ENCODE assay signal across 24 mouse cellular contexts in the genomic region with DNA sequence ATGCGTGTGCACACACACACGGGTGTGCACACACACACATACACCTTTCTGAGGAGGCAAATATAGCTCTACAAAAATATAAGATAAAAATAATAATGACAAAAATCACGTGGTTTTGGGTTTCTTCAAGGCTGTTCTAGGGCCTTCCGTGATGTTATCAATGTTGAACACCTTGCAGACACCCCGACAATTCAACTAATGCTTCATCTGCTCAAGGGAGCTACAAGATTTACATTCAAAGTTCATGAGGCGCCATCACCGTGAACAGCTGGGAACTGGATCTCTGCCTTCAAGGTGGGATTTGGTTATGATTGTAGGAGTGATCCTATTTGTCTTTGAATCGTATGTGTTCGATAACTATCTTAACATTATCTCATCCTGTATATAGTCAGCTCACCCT.
A peak's percentile ranks its signal among the peaks of the same experiment; 100 is the strongest.
DNase-seq lines count a peak whose midpoint lies in the region; ATAC-seq and TF ChIP-seq lines count a peak whose summit lies in the region.
"Had no signal": no experiment of that assay in that cellular context is flagged by ENCODE, and none has a peak within 500 bp of the region (broad histone marks: within the 10 kb centered on the region; RNA-seq: fewer than 3 reads in every experiment).

No protein-coding gene starts in this region.

- no peak for TF ChIP-seq CTCF in G1E (IDR thresholded peaks at IDR 0.05; ENCODE audit: low read depth, low read length)
- no peak for TF ChIP-seq CTCF in MEL (IDR thresholded peaks at IDR 0.05 in 2 of 3, conservative IDR thresholded peaks at IDR 0.05 in 1 of 3; ENCODE audit: control insufficient read depth in 1 of 3, insufficient read depth in 1 of 3, low read depth in 2 of 3, low read length in 3 of 3, poor library complexity in 1 of 3, severe bottlenecking in 1 of 3)

- no peak overlapping the region for H3K4me2 ChIP-seq in liver, embryonic 12.5 days
- no peak overlapping the region for H3K4me2 ChIP-seq in forebrain, embryonic 15.5 days (replicated peaks)

- TF ChIP-seq POLR2A in MEL (IDR thresholded peaks at IDR 0.05; ENCODE audit: control insufficient read depth in 1 of 2, insufficient read depth in 1 of 2, low read depth in 1 of 2, low read length in 2 of 2, poor library complexity in 1 of 2) = no peak

- H3K27ac ChIP-seq in MEL (ENCODE audit: control insufficient read depth, low read depth, low read length) = no peak overlapping the region
- H3K27ac ChIP-seq in liver, embryonic 12.5 days = no peak overlapping the region
- no peak overlapping the region for H3K27ac ChIP-seq in forebrain, embryonic 15.5 days (replicated peaks)

- H3K9me3 ChIP-seq in G1E (replicated peaks) (no peaks in the 10 kb centered on the region), MEL (replicated peaks; ENCODE audit: insufficient read depth, low read length) (no peaks in the 10 kb centered on the region)
- no peaks in the 10 kb centered on the region for H3K9me3 ChIP-seq in liver, embryonic 12.5 days (replicated peaks)
- no peaks in the 10 kb centered on the region for H3K9me3 ChIP-seq in forebrain, embryonic 15.5 days

- H3K4me1 ChIP-seq in G1E (ENCODE audit: insufficient read depth, low read depth, low read length) = peaks cover 20% of the 10 kb centered on the region
- no peaks in the 10 kb centered on the region for H3K4me1 ChIP-seq in MEL (ENCODE audit: control insufficient read depth in 1 of 2, insufficient read depth in 2 of 2, low read length in 2 of 2)
- no peaks in the 10 kb centered on the region for H3K4me1 ChIP-seq in liver, embryonic 12.5 days
- no peaks in the 10 kb centered on the region for H3K4me1 ChIP-seq in forebrain, embryonic 15.5 days

- peak; percentile 81 for ATAC-seq in G1E (ENCODE audit: extremely low read depth, insufficient number of reproducible peaks, low FRiP score, poor library complexity, severe bottlenecking)
- ATAC-seq in liver, embryonic 12.5 days = no peak
- no peak for ATAC-seq in forebrain, embryonic 15.5 days (replicated peaks)
- ATAC-seq: activated CD4-positive, CD25-positive, alpha-beta regulatory T cell, adult 4 months; CD4-positive, CD25-positive, alpha-beta regulatory T cell, adult 4 months; Patski had no signal

- H3K79me2 ChIP-seq in MEL (ENCODE audit: control insufficient read depth, insufficient read depth, low read length, poor library complexity) = no peaks in the 10 kb centered on the region

- 67% methylated on average over 9 of the region's 9 CpGs for WGBS in liver, embryonic 12.5 days (ENCODE audit: insufficient replicate concordance)
- WGBS in forebrain, embryonic 15.5 days = 94% methylated on average over 9 of the region's 9 CpGs

- no peak for TF ChIP-seq RAD21 in MEL (IDR thresholded peaks at IDR 0.05; ENCODE audit: low read depth, low read length)

- H3K9ac ChIP-seq in MEL (ENCODE audit: control insufficient read depth, low read depth, low read length, poor library complexity, severe bottlenecking) = no peak overlapping the region
- no peak overlapping the region for H3K9ac ChIP-seq in liver, embryonic 12.5 days
- H3K9ac ChIP-seq in forebrain, embryonic 15.5 days (replicated peaks) = no peak overlapping the region

- H3K36me3 ChIP-seq in G1E (replicated peaks) (peaks cover 27% of the 10 kb centered on the region), MEL (ENCODE audit: control insufficient read depth in 1 of 2, insufficient read depth in 2 of 2, low read length in 2 of 2) (no peaks in the 10 kb centered on the region)
- H3K36me3 ChIP-seq in liver, embryonic 12.5 days = no peaks in the 10 kb centered on the region
- H3K36me3 ChIP-seq in forebrain, embryonic 15.5 days = no peaks in the 10 kb centered on the region

- H3K4me3 ChIP-seq in G1E (ENCODE audit: low read depth, low read length) (no peak overlapping the region), MEL (ENCODE audit: control insufficient read depth in 1 of 2, insufficient read depth in 1 of 2, low read depth in 2 of 2, low read length in 2 of 2) (no peak overlapping the region)
- H3K4me3 ChIP-seq in liver, embryonic 12.5 days = no peak overlapping the region
- no peak overlapping the region for H3K4me3 ChIP-seq in forebrain, embryonic 15.5 days

- DNase-seq in 416B (ENCODE audit: low read depth) = peak; percentile 53
- peak; percentile 26 for DNase-seq in G1E (ENCODE audit: low spot score)
- peak; percentile 13 for DNase-seq in MEL (ENCODE audit: low read depth, low spot score)
- no peak for DNase-seq in adrenal gland, postnatal 4 days (ENCODE audit: low spot score in 2 of 2)
- DNase-seq: adrenal gland, adult 2 months; adrenal gland, adult 8-10 months; adrenal gland, postnatal 10 days; adrenal gland, postnatal 14 days; adrenal gland, postnatal 25 days; adrenal gland, postnatal 36 days; B cell, adult 2 months; cerebellum, adult 11 months; cerebellum, adult 11-12 months; cerebellum, adult 18-20 months; cerebellum, adult 2 months; cerebellum, adult 8-10 months; cerebellum, adult 9-10 months; cerebellum, adult 9-11 months had no signal

- H3K27me3 ChIP-seq in G1E (ENCODE audit: insufficient read depth, low read length) = no peaks in the 10 kb centered on the region
- H3K27me3 ChIP-seq in MEL (ENCODE audit: control insufficient read depth in 1 of 2, insufficient read depth in 2 of 2, low read length in 2 of 2) = no peaks in the 10 kb centered on the region
- no peaks in the 10 kb centered on the region for H3K27me3 ChIP-seq in liver, embryonic 12.5 days (replicated peaks)
- H3K27me3 ChIP-seq in forebrain, embryonic 15.5 days = no peaks in the 10 kb centered on the region
- H3K27me3 ChIP-seq: CH12.LX, Patski had no signal

- no peak for TF ChIP-seq EP300 in MEL (IDR thresholded peaks at IDR 0.05; ENCODE audit: low read depth in 1 of 2, low read length in 2 of 2)

TF ChIP-seq in MEL, 35 proteins besides CTCF, POLR2A, EP300 and RAD21:
- TF ChIP-seq MEF2A (IDR thresholded peaks at IDR 0.05; ENCODE audit: extremely low read depth, insufficient replicate concordance, low read depth, low read length, poor library complexity, severe bottlenecking) (no peak), KAT2A (conservative IDR thresholded peaks at IDR 0.05; ENCODE audit: low read depth, low read length) (no peak), TCF12 (IDR thresholded peaks at IDR 0.05; ENCODE audit: low read depth, low read length) (peak; percentile 18; the same call in 1 of the 2 replicates), ZMIZ1 (IDR thresholded peaks at IDR 0.05; ENCODE audit: low read depth, low read length) (no peak), GATA1 (IDR thresholded peaks at IDR 0.05; ENCODE audit: low read depth, low read length) (no peak)

Comparison
In these comparisons a context has a peak if more than half of its experiments do, and no peak if none do; other contexts are left out.
1. DNase-seq: peak in 416B (single experiment), G1E (single experiment) and MEL (single experiment); none in adrenal gland, postnatal 4 days (0 of 2).